Mouse (Mus musculus): ENCODE results near the gene 1700001O22Rik.

- TF ChIP-seq CTCF (IDR thresholded peaks at IDR 0.05) (no peak), POLR2A (IDR thresholded peaks at IDR 0.05; ENCODE audit: insufficient read depth, low read depth, low read length) (no peak), EP300 (IDR thresholded peaks at IDR 0.05; ENCODE audit: insufficient read depth, low read depth, low read length) (no peak)
Measured at GRCm38 (mm10) chr2:30773313-30774005, 30.0 kb downstream of the 1700001O22Rik start.
